Comparison of ENCODE assay signal across 8 mouse cellular contexts in the genomic region with DNA sequence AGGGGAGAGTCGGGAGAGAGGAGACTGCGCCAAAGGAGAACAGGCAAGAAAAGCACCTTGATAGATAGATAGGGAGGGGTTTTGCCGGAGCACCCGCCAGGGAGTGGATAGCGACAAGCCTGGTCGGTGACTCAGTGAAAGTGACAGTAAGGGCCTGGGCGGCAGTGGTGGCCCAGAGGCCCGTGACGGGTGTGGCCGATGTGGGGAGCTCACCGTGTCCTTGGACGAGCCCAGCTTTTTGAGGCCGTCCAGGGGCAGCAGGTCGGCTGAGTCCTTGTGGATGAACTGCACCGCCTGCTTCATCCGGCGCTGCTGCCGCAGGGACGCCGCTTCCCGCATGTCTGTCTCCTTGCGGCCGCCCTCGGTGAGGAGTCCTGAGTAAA. TPM values are rescaled to one million over a fixed set of nuclear protein-coding genes. Genes with fewer than 3 reads are reported as not detected.
DNase-seq lines count a peak whose midpoint lies in the region; TF ChIP-seq lines count a peak whose summit lies in the region.

No protein-coding gene starts in this region.

- 3% methylated on average over 24 of the region's 24 CpGs for WGBS in hindbrain, embryonic 10.5 days

- H3K4me3 ChIP-seq in layer of hippocampus, adult 2 months = peak overlapping the region; percentile 53
- peak overlapping the region; percentile 68 for H3K4me3 ChIP-seq in hindbrain, embryonic 10.5 days
- H3K4me3 ChIP-seq in megakaryocyte, embryonic 14.5 days (replicated peaks) = peak overlapping the region; percentile 92

- H3K27ac ChIP-seq in layer of hippocampus, adult 2 months = peak overlapping the region; percentile 85
- 0 out of 2 replicates have a peak overlapping the region, but pooled peaks have one; percentile 29 for H3K27ac ChIP-seq in hindbrain, embryonic 10.5 days

- H3K4me1 ChIP-seq in hindbrain, embryonic 10.5 days (replicated peaks) = peaks cover 14% of the 10 kb centered on the region
- H3K4me1 ChIP-seq in megakaryocyte, embryonic 14.5 days = peaks cover 15% of the 10 kb centered on the region

- H3K36me3 ChIP-seq in hindbrain, embryonic 10.5 days = no peaks in the 10 kb centered on the region
- no peaks in the 10 kb centered on the region for H3K36me3 ChIP-seq in megakaryocyte, embryonic 14.5 days (replicated peaks; ENCODE audit: low read length)

- H3K27me3 ChIP-seq in hindbrain, embryonic 10.5 days (ENCODE audit: insufficient read depth, poor library complexity, severe bottlenecking) = peaks cover 65% of the 10 kb centered on the region
- peaks cover 82% of the 10 kb centered on the region for H3K27me3 ChIP-seq in megakaryocyte, embryonic 14.5 days (replicated peaks)

- no peak for DNase-seq in layer of hippocampus, adult 2 months (ENCODE audit: low spot score in 2 of 2)
- DNase-seq in layer of hippocampus, adult 8-10 months (ENCODE audit: low spot score in 2 of 2) = no peak
- DNase-seq in c-Kit-positive CD71-negative TER-119-negative erythroid progenitor cells, embryonic 14.5 days (ENCODE audit: low read depth) = peak; percentile 22
- DNase-seq in hindbrain, embryonic 10.5 days (ENCODE audit: low spot score) = no peak
- no peak for DNase-seq in right cerebral cortex, postnatal 4 days
- no peak for DNase-seq in testis, postnatal 10 days (ENCODE audit: low spot score)
- DNase-seq in right cerebral cortex, postnatal 36 days (ENCODE audit: low spot score in 2 of 2) = no peak

- no peak for TF ChIP-seq CTCF in layer of hippocampus, adult 2 months (conservative IDR thresholded peaks at IDR 0.05)

- no peaks in the 10 kb centered on the region for H3K9me3 ChIP-seq in hindbrain, embryonic 10.5 days
- peaks cover 3% of the 10 kb centered on the region; the same call in 1 of the 2 replicates for H3K9me3 ChIP-seq in megakaryocyte, embryonic 14.5 days

RNA-seq across cellular contexts. Expression of a gene that starts 0.7 kb away (rescaled TPM):
- total RNA-seq in layer of hippocampus, adult 2 months (2021) = 100 to 1,000 TPM; 229 to 234 TPM
- total RNA-seq in layer of hippocampus, adult 8-10 months (2022) = 100 to 1,000 TPM; 199 to 233 (median 214) TPM
- 0.68 and 0.86 TPM in 2 replicates for polyA plus RNA-seq in hindbrain, embryonic 10.5 days (2016; fragmentation: Nextera tagmentation; extraction: Ambion mirVana)
- 0.69 TPM in 1 of 2 replicates, not detected in the other for polyA plus RNA-seq in megakaryocyte, embryonic 14.5 days (2012; ENCODE audit: insufficient read depth, low replicate concordance)

RNA-seq across cellular contexts. Expression of a gene that starts 28.4 kb away (rescaled TPM):
- 100 to 1,000 TPM; 101 to 102 TPM for total RNA-seq in layer of hippocampus, adult 2 months (2021)
- 100 to 1,000 TPM in 2 of 4 experiments, 10 to 100 TPM in 2; 98.5 to 101 (median 99.8) TPM for total RNA-seq in layer of hippocampus, adult 8-10 months (2022)
- 40.5 and 53.2 TPM in 2 replicates for polyA plus RNA-seq in hindbrain, embryonic 10.5 days (2016; fragmentation: Nextera tagmentation; extraction: Ambion mirVana)
- 2.3 and 12.5 TPM in 2 replicates for polyA plus RNA-seq in megakaryocyte, embryonic 14.5 days (2012; ENCODE audit: insufficient read depth, low replicate concordance)

RNA-seq across cellular contexts. Expression of a gene that starts 49.6 kb away (rescaled TPM):
- not detected for total RNA-seq in layer of hippocampus, adult 2 months (2021)
- total RNA-seq in layer of hippocampus, adult 8-10 months (2022) = not detected
- polyA plus RNA-seq in hindbrain, embryonic 10.5 days (2016; fragmentation: Nextera tagmentation; extraction: Ambion mirVana) = 0.24 and 0.25 TPM in 2 replicates
- polyA plus RNA-seq in megakaryocyte, embryonic 14.5 days (2012; ENCODE audit: insufficient read depth, low replicate concordance) = 1.1 TPM in 1 of 2 replicates, not detected in the other

RNA-seq across cellular contexts. Expression of a gene that starts 57.4 kb away (rescaled TPM):
- under 1 TPM in 1 of 2 experiments, not detected in 1; 0.23 TPM for total RNA-seq in layer of hippocampus, adult 2 months (2021)
- total RNA-seq in layer of hippocampus, adult 8-10 months (2022) = under 1 TPM in 1 of 4 experiments, not detected in 3; 0.92 TPM
- 0.16 and 0.73 TPM in 2 replicates for polyA plus RNA-seq in hindbrain, embryonic 10.5 days (2016; fragmentation: Nextera tagmentation; extraction: Ambion mirVana)
- polyA plus RNA-seq in megakaryocyte, embryonic 14.5 days (2012; ENCODE audit: insufficient read depth, low replicate concordance) = 3.4 TPM in 1 of 2 replicates, not detected in the other
